Mouse (Mus musculus) embryo, embryonic 11.5 days (tissue): Measurements from ENCODE around the gene Hilpda.
A peak's percentile ranks its signal among the peaks of the same experiment; 100 is the strongest.

Experiments
- DNase-seq: peaks from one replicate; pipeline ENCODE4 v3.0.0-alpha.2; 2012; ENCODE audit warnings: low read depth, low spot score

Gene Hilpda

DNA sequence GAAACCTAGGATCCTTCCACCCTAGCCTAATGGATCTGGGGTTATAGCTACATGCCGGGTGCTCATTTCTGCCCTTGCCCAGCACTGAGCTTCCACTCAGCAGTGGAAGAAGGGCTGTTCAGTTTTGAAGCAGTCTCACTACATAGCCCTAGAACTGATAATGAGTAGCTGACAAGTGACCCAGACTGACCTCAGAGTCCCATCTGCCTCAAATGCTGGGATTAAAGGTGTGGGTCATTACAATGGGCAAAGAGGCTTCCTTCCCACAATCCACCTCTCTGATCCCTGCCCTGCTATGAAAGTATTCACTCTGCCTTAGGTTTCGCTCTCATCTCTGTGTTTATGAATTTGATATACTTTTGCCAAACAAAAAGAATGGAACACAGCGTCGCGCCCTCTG lies 4.5 kb downstream of the Hilpda start:
- no peak for DNase-seq

DNA sequence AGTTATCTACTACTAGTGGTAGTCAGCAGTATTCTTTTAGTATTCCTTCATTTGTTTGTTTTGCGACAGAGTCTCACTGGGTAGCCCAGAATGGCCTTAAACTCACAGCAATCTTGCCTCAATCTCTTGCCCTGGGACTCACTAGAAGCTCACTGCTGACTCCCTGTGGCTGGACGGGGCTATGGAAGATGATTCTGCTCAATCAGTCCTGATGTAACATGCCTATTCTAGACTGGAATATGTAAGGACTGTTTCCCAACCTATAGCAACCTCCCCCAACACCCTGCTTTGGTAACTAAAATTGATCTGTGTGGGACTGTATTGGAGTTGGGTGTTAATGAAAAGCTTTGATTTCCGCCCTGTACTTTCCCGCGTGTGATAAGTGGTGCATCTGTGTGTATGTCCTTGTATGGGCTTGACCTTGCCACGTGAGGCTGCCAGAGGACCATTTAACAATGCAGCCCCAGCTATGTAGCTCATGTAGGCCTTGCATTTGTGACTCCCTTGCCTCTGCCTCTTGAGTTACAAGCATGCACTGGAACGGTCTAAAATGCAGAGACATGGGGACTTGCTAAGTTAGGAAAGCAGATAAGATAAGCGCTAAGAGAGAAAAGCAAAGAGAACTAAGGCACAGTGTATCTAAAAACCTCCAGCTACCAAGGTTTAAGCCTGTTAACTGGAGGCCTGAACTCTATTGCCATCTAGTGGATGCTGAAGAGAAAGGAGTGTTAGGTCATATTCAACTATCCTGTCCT lies 6.4 kb downstream of the Hilpda start:
- DNase-seq, result peak; percentile 49

DNA sequence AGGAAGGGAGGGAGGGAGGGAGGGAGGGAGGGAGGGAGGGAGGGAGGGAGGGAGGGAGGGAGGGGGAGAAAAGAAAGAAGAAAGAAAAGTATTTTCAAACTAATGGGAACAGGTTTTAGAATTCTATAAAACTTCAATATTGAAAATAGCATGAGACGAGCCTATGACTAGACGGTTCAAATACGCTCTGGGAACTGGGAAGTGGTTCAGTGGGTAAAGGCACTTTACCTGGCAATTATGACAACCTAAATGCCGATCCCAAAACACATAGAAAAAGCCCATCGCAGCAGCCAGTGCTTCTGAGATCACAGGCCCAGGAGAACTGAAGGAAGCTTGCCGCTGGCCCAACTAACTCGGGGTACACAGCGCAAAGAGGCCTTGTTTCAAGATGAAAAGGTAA lies 7.0 kb downstream of the Hilpda start, which contains the start of gene Fam71f2:
Fam71f2 (plus strand) TSS at position 301 of the 400 bp plus-strand sequence.
- no peak for DNase-seq

DNA sequence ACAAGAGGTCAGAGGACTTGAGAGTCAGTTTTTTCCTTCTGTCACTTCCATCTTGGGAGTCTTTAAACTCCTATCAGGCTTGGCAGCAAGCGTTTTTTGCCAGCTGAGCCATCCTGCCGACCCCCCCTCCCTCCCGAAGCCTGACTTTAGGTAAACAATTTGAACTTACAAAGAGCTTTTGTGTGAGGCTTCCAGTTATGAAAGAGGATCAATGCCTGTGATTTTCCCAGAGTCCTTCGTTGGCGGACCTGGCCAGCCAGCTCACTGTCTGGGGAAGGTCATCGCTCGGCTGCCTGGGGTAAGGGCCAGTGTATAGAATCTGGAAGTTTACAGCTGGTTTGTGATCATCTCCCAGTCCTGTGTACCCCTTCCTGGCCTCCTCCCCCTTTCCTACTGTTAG lies 8.4 kb downstream of the Hilpda start:
- no peak for DNase-seq

DNA sequence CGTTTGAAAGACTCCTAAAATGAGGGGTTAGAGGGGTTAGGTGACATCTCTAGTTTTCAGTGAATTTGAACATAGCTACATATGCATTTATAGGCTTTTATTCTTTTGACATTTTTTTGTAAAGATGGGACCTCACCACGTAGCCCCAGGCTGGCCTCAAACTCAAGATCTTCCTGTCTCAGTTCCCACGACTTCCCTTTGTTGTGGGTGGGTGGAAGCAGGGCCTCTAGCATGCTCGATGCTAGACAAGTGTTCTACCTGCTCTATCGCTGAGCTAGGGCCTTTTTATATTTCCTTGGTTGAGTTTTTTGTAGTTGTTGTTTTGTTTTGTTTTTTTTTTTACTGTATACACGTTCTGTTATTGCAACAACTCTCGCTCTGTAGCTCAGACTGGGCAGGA lies 14.6 kb downstream of the Hilpda start:
- no peak for DNase-seq

DNA sequence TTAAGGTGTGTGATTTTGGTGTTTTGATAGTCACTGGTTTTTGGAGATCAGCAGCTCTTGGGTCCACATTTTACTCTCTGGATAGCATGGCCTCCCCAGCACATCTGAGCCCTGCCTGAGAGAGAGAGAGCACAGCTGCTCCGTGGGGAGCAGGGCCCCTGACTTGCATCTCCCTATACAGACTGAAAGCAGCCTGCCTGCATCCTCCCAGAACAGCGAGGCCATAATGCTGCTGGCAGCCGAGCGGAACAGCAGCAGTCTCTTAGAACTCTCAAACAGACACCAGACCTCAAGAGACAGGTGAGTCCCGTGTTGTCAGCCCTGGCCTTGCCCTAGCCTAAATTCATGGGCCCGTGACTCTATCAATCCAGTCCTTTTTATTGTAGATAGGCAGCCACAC lies 15.2 kb downstream of the Hilpda start:
- DNase-seq, result no peak

DNA sequence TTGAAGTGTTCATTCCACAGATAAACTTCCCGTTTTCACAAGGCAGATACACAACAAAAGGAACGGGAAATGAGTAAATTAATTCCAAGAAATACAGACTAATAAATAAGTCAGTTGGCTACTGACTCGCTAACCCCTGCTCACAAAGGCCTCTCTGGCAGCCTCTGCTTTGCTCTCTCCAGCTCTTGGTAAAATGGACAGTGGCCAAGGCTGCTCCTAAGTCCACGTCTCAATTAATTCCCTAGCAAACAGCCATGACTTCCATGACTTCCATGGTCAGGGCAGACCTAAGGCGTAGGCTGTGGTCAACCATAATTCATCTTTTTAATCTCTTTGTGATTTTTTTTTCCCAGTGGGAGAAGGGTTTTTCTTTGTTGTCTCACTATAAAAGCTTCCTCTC lies 15.7 kb downstream of the Hilpda start:
- no peak for DNase-seq

DNA sequence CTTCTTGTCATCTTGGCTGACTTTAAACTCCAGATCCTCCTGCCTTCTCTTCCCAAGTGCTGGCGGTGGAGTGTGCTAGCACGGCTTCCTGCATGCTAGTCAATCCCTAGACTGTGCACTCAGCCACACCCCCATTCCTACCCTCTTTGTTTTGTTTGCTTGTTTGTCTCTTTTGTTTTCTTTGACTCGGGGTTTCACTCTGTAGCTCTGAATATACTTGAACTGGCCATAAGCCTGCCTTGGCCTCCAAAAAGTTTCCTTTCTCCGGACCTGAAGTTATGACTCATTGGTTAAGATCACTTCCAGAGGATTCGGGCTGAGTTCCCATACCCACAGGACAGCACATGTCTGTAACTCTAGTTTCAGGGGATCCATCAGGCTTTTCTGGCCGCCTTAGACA lies 16.4 kb downstream of the Hilpda start:
- no peak for DNase-seq

DNA sequence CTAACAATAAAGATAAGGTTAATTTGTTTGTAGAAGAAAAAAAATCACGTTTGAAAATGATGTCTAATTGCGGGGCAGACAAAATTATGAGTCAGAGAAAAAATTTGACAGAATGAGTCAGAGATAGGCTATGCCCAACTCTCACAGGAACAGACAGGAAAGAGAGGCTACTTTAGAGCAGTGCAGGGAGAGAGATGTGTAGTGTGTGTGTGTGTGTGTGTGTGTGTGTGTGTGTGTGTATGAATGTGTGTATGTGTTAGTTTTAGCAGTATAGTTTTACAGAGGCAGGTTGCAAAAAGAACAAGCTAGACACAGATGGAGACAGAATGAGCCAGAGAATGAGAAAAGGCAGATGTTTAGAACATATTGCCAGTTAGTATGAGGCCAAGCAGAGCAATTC lies 26.8 kb downstream of the Hilpda start:
- no peak for DNase-seq

DNA sequence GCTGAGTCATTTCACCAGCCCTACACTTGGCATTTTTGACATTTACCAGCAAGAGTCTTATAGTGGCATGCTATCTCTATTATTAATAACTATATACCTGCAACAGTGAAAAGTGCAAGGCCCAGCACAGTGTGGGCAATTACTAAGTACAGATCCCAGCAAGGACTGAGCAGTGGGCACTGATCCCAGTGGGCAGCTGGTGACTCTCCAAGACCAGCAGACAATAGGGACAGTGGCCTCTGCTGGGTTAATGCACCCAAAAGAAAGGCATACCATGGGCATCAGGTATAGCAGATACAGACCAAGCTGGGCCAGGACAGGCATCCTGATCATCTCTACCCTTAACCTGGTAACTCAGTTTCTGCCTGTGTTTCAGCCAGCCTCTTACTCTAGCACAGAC lies 31.0 kb downstream of the Hilpda start:
- no peak for DNase-seq

DNA sequence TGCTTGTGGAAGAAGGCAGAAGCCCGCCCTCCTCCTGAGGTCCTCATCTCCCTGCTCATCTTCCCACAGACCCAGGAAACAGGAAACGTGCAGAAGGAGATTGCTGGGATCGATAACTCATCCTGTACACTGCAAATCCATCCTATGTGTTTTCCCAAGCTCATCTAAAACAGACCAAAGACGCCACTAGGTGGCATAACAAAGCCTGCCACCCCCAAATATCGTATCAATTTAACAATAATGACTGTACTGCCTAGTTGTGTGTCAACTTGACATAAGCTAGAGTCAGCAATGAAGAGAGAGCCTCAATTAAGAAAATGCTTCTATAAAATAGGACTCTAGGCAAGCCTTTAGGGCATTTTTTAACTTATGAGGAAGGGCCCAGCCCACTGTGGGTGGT lies 31.4 kb downstream of the Hilpda start:
- no peak for DNase-seq

DNA sequence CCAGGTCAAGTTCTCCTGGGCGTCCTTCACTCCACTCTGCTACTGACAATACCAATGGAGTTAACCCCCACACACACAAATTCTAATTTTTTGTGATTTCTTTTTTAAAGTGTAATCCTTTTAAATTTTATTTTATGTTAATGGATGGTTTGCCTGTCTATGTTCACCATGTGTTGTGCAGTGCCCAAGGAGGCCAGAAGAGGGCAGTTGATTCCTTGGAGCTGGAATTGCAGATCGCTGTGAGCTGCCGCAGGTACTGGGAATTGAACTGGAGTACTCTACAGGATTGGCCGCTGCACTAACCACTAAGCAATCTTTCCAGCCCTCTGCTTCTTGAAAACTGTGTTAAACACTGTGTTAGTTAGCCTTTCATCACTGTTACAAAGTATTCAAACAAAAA lies 33.2 kb downstream of the Hilpda start:
- DNase-seq, result no peak

DNA sequence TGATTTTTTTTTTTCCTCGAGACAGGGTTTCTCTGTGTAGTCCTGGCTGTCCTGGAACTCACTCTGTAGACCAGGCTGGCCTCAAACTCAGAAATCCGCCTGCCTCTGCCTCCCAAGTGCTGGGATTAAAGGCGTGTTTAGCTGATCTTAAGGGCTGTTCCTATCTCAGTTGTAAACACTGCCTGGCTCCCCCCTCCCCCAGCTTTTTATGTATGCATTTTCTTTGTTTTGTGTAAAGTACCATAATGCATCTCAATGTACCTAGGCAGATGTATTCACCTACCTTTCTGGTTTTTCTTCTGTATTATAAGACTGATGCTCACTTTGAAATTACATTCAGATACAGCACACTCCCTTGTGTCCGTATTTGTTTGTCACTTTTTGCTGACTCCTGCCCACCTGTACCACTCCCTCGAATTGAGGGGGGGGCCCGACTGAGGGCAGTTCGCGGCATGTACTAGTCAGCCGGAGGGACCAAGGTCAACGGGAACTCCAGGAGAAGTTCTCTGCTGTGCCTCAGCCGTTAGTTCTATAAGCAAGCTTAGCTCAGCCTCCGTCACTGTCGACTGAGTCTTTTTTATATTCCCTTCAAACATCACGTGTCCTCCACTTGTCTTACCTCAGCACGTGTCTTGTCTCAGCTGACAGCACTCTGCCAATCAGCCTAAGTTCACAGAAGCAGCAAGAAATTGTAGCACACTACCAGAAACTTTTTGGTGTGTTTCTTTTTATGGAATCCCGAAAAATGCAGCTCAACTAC lies 36.7 kb downstream of the Hilpda start:
- DNase-seq, result no peak

DNA sequence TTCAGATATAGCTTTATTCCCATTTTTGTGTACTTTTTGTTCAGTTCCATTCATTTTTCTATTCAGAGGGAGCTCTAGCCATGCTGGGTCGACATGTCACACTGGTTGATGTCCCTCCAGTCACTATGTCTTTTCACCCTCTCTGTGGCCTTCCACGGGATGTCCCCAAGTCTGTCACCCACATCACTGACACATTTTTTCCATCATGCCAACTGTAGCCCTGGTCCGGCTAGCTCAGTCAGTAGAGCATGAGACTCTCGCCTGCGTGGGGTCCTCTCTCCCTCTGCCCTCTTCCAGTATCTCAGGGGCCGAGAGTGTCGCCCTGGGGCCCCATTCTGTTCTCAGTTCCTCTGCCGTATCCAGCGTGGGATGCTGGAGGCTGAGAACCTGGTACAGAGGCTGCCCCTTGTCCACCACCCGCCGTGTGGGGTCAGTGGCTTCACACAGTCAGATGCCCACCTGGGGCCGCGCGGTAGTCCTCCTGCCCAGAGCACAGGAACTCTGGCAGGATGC lies 41.5 kb downstream of the Hilpda start:
- DNase-seq, result no peak

DNA sequence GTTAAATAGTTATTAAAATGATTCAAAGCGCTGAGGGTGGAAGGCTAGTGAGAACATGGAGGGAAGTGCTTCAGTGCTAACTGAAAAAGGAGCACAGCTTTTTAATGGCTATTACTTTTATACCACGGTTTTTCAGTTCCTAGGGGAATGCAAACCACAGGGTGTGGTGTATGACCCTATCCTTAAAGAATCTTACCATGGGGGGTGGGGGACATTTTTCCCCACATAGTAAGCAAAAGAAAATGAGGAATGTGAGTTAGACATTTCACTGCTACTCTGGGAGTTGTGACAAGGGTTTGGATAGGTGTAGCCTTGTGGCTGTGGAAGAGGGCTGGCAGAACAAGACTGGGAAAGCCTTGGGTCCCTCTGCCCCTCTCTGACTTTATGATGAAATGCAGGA lies 45.0 kb downstream of the Hilpda start:
- DNase-seq, result no peak

DNA sequence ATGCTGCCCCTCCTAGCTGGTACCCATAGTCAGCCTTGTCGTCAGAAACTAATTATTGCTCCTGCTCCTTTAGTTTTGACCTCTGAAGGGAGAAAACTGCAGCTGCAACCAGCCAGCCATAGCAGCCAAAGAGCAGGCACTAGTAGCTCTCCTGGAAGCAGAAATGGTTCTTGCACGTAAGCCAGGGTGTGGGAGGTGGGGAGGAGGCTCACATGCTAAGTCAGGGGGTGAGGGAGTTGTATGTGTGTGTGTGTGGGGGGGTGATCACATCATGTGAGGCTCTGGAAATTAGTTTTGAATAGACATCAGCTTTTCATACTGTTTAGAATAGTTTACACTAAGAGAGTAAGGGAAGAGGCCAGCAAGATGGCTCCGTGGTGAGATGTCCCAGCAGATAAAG lies 45.7 kb downstream of the Hilpda start:
- DNase-seq, result no peak

DNA sequence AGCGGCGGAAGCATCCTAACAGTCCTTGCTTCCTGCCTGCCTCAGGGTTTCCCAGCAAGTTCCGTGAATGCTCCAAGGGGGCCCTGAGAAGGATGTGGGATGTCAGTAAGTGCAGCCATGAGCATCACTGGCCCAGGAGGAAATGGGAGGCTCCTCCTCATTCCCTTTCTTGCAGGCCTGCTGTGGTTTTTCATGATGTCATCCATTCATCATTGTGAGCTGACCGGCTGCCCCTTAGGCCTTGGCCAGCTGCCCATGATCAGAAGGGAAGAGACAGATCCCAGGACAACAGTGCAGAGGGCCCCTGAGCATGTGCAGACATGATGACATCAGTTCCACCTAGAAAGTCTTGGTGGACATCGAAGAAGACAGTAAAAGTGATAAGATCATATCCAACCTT lies 46.6 kb downstream of the Hilpda start, which contains the start of gene Fam71f1:
Fam71f1 (plus strand) TSS at position 262 of the 400 bp plus-strand sequence.
- peak; percentile 24 for DNase-seq

DNA sequence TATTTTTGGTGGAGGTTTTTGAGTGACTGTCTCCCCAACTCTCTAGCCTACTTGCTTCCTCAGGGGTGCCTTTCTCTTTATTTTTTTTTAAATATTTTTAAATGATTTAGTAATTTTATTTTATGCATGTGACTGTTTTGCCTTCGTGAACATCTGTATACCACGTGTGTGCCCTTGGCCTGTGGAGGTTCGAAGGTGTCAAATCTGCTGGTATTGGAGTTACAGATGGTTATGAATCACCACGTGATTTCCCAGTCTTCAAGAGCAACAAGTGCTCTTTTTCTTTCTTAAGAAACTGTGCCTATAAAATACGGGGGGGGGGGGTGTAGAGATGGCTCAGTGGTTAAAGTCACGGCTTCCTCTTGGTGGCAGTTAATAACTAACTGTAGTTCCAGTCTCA lies 49.3 kb downstream of the Hilpda start:
- DNase-seq, result no peak

DNA sequence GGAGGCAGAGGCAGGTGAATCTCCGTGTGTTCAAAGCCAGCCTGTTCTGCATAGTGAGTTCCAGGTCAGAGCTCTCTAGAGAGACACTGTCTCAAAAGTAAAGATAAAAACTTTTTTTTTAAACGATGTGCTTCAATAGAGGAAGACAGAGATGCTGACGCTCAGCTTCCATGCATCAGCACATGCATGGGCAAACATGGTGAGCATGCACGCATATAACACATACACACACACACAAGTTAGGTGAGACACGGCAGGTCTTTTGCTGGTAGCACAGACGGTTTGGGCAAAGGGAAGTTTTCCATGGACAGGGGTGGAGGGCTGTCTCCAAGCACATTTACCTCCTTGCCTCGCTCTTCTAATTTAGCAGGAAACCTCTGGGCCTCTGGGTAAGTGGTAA lies 49.9 kb downstream of the Hilpda start:
- DNase-seq, result no peak

DNA sequence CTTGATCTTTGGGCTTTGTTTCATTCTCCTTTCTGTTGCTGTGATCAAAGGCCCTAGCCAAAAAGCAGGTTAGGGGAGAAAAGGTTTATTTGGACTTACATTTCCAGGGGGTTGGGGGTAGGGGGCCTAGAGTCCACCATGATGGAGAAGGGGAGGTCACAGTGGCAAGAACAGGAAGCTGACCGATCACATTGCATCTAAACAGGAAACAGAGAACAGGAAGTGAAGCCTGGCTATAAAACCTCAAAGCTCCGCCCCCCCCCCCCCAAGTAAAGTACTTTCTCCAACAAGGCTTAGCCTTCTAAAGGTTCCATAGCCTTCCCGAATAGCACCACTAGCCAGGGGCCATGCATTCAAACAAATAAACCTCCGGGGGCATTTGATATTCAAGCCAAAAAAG lies 50.4 kb downstream of the Hilpda start:
- DNase-seq, result no peak
